Mouse (Mus musculus): ENCODE measurements around the gene Gm42715. TPM values are rescaled to one million over a fixed set of nuclear protein-coding genes. Genes with fewer than 3 reads are reported as not detected.

Gene Gm42715
- polyA plus RNA-seq, 1 experiment from 2014 or later: 18.3 TPM

GRCm38 (mm10) chr7:127591108-127591507, 71.7 kb downstream of the Gm42715 start:
- H3K9me3 ChIP-seq: no peaks in the 10 kb centered on the region
- H3K9ac ChIP-seq: no peak overlapping the region
- no peak for ATAC-seq (ENCODE audit: low FRiP score, low read depth)
- no peaks in the 10 kb centered on the region for H3K27me3 ChIP-seq
- H3K4me2 ChIP-seq (replicated peaks): no peak overlapping the region
- H3K4me1 ChIP-seq: peaks cover 18% of the 10 kb centered on the region
- peaks cover 66% of the 10 kb centered on the region for H3K36me3 ChIP-seq
- no peak overlapping the region for H3K4me3 ChIP-seq
- WGBS: 94% methylated on average over 10 of the region's 10 CpGs
- H3K27ac ChIP-seq: no peak overlapping the region

- H3K4me2 ChIP-seq (replicated peaks): no peak overlapping the region
- H3K9me3 ChIP-seq: no peaks in the 10 kb centered on the region
- H3K4me1 ChIP-seq: peaks cover 10% of the 10 kb centered on the region
- WGBS: 92% methylated on average over 14 of the region's 14 CpGs
- H3K4me3 ChIP-seq: no peak overlapping the region
- H3K9ac ChIP-seq: no peak overlapping the region
- peaks cover 80% of the 10 kb centered on the region for H3K36me3 ChIP-seq
- H3K27ac ChIP-seq: no peak overlapping the region
- no peak for ATAC-seq (ENCODE audit: low FRiP score, low read depth)
- no peaks in the 10 kb centered on the region for H3K27me3 ChIP-seq
Measured at GRCm38 (mm10) chr7:127592575-127592974, 73.2 kb downstream of the Gm42715 start.

GRCm38 (mm10) chr7:127596747-127597146, 77.4 kb downstream of the Gm42715 start:
- no peaks in the 10 kb centered on the region for H3K4me1 ChIP-seq
- no peak for ATAC-seq (ENCODE audit: low FRiP score, low read depth)
- no peaks in the 10 kb centered on the region for H3K27me3 ChIP-seq
- no peak overlapping the region for H3K4me3 ChIP-seq
- H3K9ac ChIP-seq: no peak overlapping the region
- H3K27ac ChIP-seq: no peak overlapping the region
- no peaks in the 10 kb centered on the region for H3K9me3 ChIP-seq
- peaks cover 99% of the 10 kb centered on the region for H3K36me3 ChIP-seq
- H3K4me2 ChIP-seq (replicated peaks): no peak overlapping the region
- 94% methylated on average over 17 of the region's 17 CpGs for WGBS

- no peak overlapping the region for H3K9ac ChIP-seq
- no peaks in the 10 kb centered on the region for H3K27me3 ChIP-seq
- H3K36me3 ChIP-seq: peaks cover 93% of the 10 kb centered on the region
- no peaks in the 10 kb centered on the region for H3K9me3 ChIP-seq
- no peak overlapping the region for H3K4me3 ChIP-seq
- H3K27ac ChIP-seq: no peak overlapping the region
- H3K4me2 ChIP-seq (replicated peaks): no peak overlapping the region
- ATAC-seq (ENCODE audit: low FRiP score, low read depth): no peak
- WGBS: 91% methylated on average over 7 of the region's 7 CpGs
- H3K4me1 ChIP-seq: no peaks in the 10 kb centered on the region
Measured at GRCm38 (mm10) chr7:127600612-127601011, 81.2 kb downstream of the Gm42715 start.

GRCm38 (mm10) chr7:127601735-127602134, 82.4 kb downstream of the Gm42715 start:
- ATAC-seq (ENCODE audit: low FRiP score, low read depth): no peak
- Histone ChIP-seq H3K9ac (no peak overlapping the region), H3K36me3 (peaks cover 87% of the 10 kb centered on the region), H3K27me3 (no peaks in the 10 kb centered on the region), H3K27ac (no peak overlapping the region), H3K4me3 (no peak overlapping the region), H3K4me2 (replicated peaks) (no peak overlapping the region), H3K9me3 (no peaks in the 10 kb centered on the region), H3K4me1 (no peaks in the 10 kb centered on the region)
- WGBS: 90% methylated on average over 4 of the region's 4 CpGs

GRCm38 (mm10) chr7:127602903-127603302, 83.5 kb downstream of the Gm42715 start:
- no peaks in the 10 kb centered on the region for H3K27me3 ChIP-seq
- H3K27ac ChIP-seq: no peak overlapping the region
- no peak overlapping the region for H3K4me3 ChIP-seq
- no peak for ATAC-seq (ENCODE audit: low FRiP score, low read depth)
- no peaks in the 10 kb centered on the region for H3K4me1 ChIP-seq
- no peaks in the 10 kb centered on the region for H3K9me3 ChIP-seq
- 83% methylated on average over 2 of the region's 2 CpGs for WGBS
- peaks cover 87% of the 10 kb centered on the region for H3K36me3 ChIP-seq
- H3K9ac ChIP-seq: no peak overlapping the region
- H3K4me2 ChIP-seq (replicated peaks): no peak overlapping the region

- Histone ChIP-seq H3K4me1 (no peaks in the 10 kb centered on the region), H3K27ac (no peak overlapping the region), H3K9me3 (no peaks in the 10 kb centered on the region), H3K27me3 (no peaks in the 10 kb centered on the region), H3K9ac (no peak overlapping the region), H3K4me3 (no peak overlapping the region), H3K36me3 (peaks cover 88% of the 10 kb centered on the region), H3K4me2 (replicated peaks) (no peak overlapping the region)
- 87% methylated on average over 10 of the region's 10 CpGs for WGBS
- ATAC-seq (ENCODE audit: low FRiP score, low read depth): no peak
Measured at GRCm38 (mm10) chr7:127604256-127604655, 84.9 kb downstream of the Gm42715 start.

GRCm38 (mm10) chr7:127607150-127607549, 87.8 kb downstream of the Gm42715 start:
- no peaks in the 10 kb centered on the region for H3K9me3 ChIP-seq
- no peak overlapping the region for H3K27ac ChIP-seq
- no peaks in the 10 kb centered on the region for H3K4me1 ChIP-seq
- 89% methylated on average over 6 of the region's 6 CpGs for WGBS
- H3K4me3 ChIP-seq: no peak overlapping the region
- no peak overlapping the region for H3K4me2 ChIP-seq (replicated peaks)
- H3K9ac ChIP-seq: no peak overlapping the region
- H3K27me3 ChIP-seq: no peaks in the 10 kb centered on the region
- peaks cover 88% of the 10 kb centered on the region for H3K36me3 ChIP-seq
- no peak for ATAC-seq (ENCODE audit: low FRiP score, low read depth)

GRCm38 (mm10) chr7:127611011-127611410, 91.6 kb downstream of the Gm42715 start:
- 97% methylated on average over 29 of the region's 29 CpGs for WGBS
- Histone ChIP-seq H3K9ac (no peak overlapping the region), H3K27ac (no peak overlapping the region), H3K4me2 (replicated peaks) (no peak overlapping the region), H3K36me3 (peaks cover 71% of the 10 kb centered on the region), H3K9me3 (no peaks in the 10 kb centered on the region), H3K4me1 (peaks cover 16% of the 10 kb centered on the region), H3K4me3 (no peak overlapping the region), H3K27me3 (no peaks in the 10 kb centered on the region)
- ATAC-seq (ENCODE audit: low FRiP score, low read depth): no peak

GRCm38 (mm10) chr7:127611561-127611960, 92.2 kb downstream of the Gm42715 start:
- H3K27me3 ChIP-seq: no peaks in the 10 kb centered on the region
- H3K4me2 ChIP-seq (replicated peaks): no peak overlapping the region
- H3K36me3 ChIP-seq: peaks cover 67% of the 10 kb centered on the region
- no peak overlapping the region for H3K4me3 ChIP-seq
- no peak overlapping the region for H3K27ac ChIP-seq
- WGBS: 97% methylated on average over 26 of the region's 26 CpGs
- no peak for ATAC-seq (ENCODE audit: low FRiP score, low read depth)
- peaks cover 17% of the 10 kb centered on the region for H3K4me1 ChIP-seq
- no peak overlapping the region for H3K9ac ChIP-seq
- H3K9me3 ChIP-seq: no peaks in the 10 kb centered on the region

GRCm38 (mm10) chr7:127613501-127613900, 94.1 kb downstream of the Gm42715 start:
- Histone ChIP-seq H3K9ac (peak overlapping the region; percentile 96), H3K4me2 (replicated peaks) (peak overlapping the region; percentile 87), H3K4me1 (peaks cover 17% of the 10 kb centered on the region), H3K27ac (no peak overlapping the region), H3K4me3 (peak overlapping the region; percentile 100), H3K27me3 (no peaks in the 10 kb centered on the region), H3K9me3 (no peaks in the 10 kb centered on the region), H3K36me3 (peaks cover 48% of the 10 kb centered on the region)
- 85% methylated on average over 8 of the region's 8 CpGs for WGBS
- no peak for ATAC-seq (ENCODE audit: low FRiP score, low read depth)

GRCm38 (mm10) chr7:127614091-127614490, 94.7 kb downstream of the Gm42715 start:
- H3K9ac ChIP-seq: peak overlapping the region; percentile 96
- H3K27ac ChIP-seq: 0 out of 2 replicates have a peak overlapping the region, but pooled peaks have one; percentile 77
- peak overlapping the region; percentile 87 for H3K4me2 ChIP-seq (replicated peaks)
- no peak for ATAC-seq (ENCODE audit: low FRiP score, low read depth)
- H3K27me3 ChIP-seq: no peaks in the 10 kb centered on the region
- H3K4me1 ChIP-seq: peaks cover 17% of the 10 kb centered on the region
- 25% methylated on average over 8 of the region's 8 CpGs for WGBS
- H3K4me3 ChIP-seq: peak overlapping the region; percentile 100
- no peaks in the 10 kb centered on the region for H3K9me3 ChIP-seq
- peaks cover 42% of the 10 kb centered on the region for H3K36me3 ChIP-seq

GRCm38 (mm10) chr7:127614511-127614890, 95.1 kb downstream of the Gm42715 start:
- H3K27ac ChIP-seq: peak overlapping the region; percentile 77
- no peaks in the 10 kb centered on the region for H3K27me3 ChIP-seq
- peak overlapping the region; percentile 96 for H3K9ac ChIP-seq
- H3K4me2 ChIP-seq (replicated peaks): peak overlapping the region; percentile 87
- peak; percentile 38 for ATAC-seq (ENCODE audit: low FRiP score, low read depth)
- 1% methylated on average over 23 of the region's 44 CpGs for WGBS
- H3K36me3 ChIP-seq: peaks cover 38% of the 10 kb centered on the region
- no peaks in the 10 kb centered on the region for H3K9me3 ChIP-seq
- peaks cover 17% of the 10 kb centered on the region for H3K4me1 ChIP-seq
- H3K4me3 ChIP-seq: peak overlapping the region; percentile 100

All from limb, embryonic 13.5 days (tissue).